Mouse (Mus musculus) testis, adult 2 months (tissue): ENCODE measurements at regions not wholly inside any gene's neighbourhood (a gene's known extent, or its start where the extent isn't known, plus 50 kb on each side); places are given as distances from the start of the nearest gene placed in this dataset.
"Not testable (repeated sequence)": the region's sequence is repeated elsewhere in the genome, so short reads cannot be mapped to it uniquely, and the experiment has no call there.

ENCODE experiments used
- CTCF ChIP-seq: fragments of 200-500 bp; IDR thresholded peaks from 2 replicates; pipeline ENCODE4 v1.5.1; 2012; ENCODE audit warnings: low read depth, mild to moderate bottlenecking, inconsistent platforms, low read length, moderate library complexity; ENCODE audit not compliant: control insufficient read depth, insufficient read depth, insufficient replicate concordance
- POLR2A ChIP-seq: fragments of 200-500 bp; IDR thresholded peaks from 2 replicates; pipeline ENCODE4 v1.6.1; 2012; ENCODE audit warnings: low read depth, mild to moderate bottlenecking, inconsistent platforms, low read length, moderate library complexity; ENCODE audit not compliant: control insufficient read depth

GRCm38 (mm10) chr6:123930951-123931350, 77.7 kb upstream of the Vmn2r25 start:
- not testable (repeated sequence) for TF ChIP-seq CTCF, POLR2A
